Mouse (Mus musculus): Measurements from ENCODE around the gene Slc30a5.
A peak's percentile ranks its signal among the peaks of the same experiment; 100 is the strongest.
"Not testable (repeated sequence)": the region's sequence is repeated elsewhere in the genome, so short reads cannot be mapped to it uniquely, and the experiment has no call there.

The Slc30a5 gene

DNA sequence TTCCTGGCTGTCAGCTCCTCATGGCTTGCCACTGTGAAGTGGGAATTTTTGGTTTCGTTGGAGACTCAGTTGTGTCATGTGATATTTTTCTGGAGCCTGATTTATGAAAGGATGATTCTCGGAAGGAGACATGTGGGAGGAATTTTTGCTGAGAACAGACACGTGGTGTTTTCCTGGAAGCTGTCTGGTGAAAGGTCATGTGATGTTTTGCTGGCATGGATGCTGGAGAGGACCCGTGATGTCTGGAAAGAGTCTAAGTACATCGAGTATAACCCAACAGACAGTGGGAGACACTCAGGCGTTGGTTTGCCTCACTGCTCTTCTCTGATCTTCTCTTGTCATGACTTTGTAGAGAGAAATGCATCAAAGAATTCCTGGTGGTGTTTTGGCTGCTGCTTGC lies 8.5 kb upstream of the Slc30a5 start:
- peak; percentile 30 to 41 for DNase-seq

DNA sequence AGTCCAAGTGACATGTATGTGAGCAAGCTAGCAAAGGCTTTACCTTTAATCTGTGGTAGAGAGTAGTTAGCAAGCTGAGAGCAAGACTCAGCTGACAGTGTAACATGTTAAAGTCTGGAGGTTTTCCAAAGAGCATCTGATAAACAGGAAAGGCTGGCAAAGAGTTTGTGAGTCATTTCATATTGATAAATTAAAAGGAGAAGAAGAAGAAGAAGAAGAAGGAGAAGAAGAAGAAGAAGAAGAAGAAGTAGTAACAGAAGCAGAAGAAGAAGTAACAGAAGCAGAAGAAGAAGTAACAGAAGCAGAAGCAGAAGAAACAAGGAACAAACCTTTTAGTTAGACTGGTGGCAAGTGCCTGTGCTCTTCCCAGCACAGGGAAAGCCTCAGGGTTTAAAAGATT lies 1.6 kb upstream of the Slc30a5 start:
- DNase-seq: no peak

DNA sequence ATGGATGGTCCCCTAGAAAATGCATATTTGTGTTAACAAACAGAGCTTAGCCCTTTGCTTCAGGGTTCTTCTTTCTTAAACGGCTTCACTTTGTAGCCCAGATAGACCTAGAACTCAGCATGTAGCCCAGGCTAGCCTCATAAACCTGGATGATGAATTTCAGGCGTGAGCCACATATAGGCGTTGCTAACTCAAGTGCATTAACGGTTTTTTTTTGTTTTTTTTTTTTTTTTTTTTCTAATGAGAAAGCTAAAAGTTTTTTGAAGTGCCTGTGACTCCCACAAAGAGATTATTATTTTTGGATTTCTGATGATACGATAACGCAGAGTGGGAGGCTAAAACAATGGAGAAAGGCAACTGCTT lies 394 bp upstream of the Slc30a5 start:
- no peak for DNase-seq

DNA sequence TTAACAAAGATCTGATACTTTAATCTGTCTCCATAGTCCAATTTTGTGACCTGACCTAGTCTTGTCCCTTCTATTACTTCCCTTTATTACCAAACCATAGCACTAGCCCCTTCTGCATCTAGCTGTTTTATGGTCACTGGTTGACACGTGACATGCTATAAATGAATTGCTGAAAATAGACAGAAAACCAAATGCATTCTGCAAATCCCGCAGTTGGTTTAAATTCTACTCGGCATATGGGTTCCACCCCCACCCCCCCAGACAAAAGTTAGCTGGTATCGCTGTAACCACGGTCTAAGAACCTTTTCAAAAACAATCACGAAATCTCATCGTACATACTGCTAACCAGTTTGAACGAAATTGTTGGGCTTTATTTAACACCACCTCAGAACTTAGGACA lies 1.0 kb downstream of the Slc30a5 start:
- no peak for DNase-seq

DNA sequence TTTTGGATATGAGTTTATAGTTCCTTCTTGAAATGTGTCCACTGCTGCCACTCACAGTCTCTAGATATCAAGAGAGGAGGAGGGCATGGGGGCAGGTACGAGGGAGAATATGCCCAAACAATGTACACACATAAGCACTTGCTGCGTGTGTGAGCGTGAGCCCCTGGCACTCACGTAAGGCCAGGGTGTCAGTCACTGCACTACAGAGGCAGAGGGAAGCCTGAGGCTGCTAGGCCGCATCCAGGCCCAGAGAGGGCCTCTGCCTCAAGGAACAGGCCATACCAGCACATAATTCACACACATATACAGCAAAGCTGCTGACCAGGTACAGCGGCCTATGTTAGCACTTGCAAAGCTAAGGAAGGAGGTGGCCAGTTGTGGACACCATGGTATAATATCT lies 2.1 kb downstream of the Slc30a5 start:
- DNase-seq: no peak

DNA sequence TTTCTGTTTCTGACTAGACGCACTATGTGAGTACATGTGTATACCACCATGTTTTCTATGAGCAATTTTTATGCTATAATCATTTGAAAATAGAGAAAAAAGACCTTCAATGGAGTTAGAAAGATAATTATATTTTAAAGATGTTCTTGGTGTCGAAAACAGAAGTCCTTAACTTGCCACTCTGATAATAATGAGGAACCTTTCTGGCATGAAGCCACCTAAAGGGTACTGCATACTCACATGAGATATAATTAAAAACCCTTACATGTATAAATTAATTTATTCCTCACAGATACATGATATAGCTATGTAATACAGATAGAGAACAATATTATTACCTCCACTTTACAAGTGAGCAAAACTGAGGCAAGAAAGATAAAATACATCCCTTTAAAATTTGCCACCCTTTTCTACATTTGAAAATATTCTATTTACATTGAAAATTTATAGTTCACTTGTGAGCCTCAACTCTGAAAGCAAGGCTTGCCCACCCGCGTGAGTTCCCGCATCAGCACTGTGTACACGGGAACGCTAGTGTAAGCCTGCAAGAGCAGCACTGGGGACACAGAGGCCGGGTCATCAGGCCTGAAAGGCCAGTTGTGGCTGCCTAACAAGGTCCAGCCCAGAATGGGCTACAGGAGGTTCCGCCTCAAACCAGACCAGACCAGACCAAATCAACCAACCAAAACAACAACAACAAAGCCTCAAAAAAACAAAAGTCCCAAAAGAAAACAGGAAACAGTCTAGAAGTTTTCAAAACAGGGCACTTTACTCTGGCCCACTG lies 7.4 kb downstream of the Slc30a5 start:
- peak; percentile 61 to 70 for DNase-seq

DNA sequence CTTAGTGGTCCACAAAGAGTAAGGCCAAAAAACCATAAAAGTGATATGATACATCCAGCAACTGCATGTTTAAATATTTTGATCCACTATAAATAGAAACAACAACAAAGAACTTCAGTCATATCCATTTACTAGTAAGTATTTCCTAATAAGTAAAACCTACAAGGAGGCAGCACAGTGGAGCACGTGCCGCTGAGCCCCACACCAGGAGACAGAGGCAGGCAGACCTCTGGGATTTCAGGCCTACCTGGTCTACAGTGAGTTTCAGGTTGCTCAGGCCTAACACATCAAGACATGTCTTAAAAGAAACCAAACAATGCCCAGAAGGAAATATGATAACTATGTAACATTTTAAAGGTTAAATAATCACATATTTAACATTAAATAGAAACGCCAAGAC lies 8.3 kb downstream of the Slc30a5 start:
- DNase-seq: no peak

DNA sequence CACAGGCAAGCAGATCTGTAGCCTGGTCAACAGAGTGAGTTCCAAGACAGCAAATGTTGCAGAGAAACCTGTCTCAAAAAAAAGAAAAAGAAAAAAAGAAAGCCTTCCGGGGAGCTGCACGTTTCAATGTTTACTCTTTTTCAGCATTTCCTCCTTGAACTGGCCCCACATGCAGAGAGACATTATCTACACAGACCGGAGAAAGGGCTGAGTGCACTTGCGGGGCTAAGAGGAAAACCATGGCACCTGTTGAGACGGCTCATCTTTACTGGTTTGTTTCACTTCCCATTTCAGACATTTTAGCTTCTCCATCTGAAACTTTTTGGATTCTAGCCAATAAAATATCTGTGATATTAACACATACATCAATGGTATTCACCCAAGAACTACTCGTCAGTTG lies 8.9 kb downstream of the Slc30a5 start:
- no peak for DNase-seq

DNA sequence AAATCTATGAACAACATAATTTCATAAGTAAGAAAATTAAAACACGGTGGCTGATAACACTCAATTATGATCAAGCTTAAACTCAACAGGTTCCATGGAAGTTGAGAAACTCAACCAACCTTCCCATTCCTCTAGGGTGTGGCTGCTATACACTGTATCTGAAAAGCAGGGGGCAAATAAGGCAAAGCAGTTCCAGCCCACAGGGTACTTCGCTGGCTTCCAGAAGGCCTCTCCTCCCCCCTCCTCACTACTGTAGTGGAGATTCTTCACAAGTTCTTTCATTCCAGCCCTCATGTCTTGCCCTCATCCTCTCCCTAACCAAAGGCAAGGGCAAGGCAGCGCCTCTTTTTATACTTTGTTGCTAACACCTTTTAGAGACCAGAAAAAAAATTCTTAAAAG lies 9.4 kb downstream of the Slc30a5 start:
- no peak for DNase-seq

DNA sequence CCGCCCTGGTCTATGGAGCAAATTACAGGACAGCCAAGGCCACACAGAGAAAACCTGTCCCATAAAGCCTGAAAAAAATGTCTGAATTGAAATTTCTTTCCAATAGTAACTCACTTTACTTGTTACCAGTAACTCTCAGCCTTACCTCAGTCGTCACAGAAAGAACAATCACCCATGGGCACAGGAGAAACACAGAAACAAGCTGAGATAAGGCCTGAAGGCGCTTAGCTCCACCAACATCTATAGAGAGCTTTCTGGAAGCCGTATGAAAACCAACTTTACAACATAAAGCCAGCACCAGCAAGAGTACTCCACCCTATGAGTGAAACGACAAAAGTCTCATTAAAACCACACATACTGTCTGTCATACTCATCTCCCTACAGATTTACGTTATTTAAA lies 18.8 kb downstream of the Slc30a5 start:
- DNase-seq: no peak

DNA sequence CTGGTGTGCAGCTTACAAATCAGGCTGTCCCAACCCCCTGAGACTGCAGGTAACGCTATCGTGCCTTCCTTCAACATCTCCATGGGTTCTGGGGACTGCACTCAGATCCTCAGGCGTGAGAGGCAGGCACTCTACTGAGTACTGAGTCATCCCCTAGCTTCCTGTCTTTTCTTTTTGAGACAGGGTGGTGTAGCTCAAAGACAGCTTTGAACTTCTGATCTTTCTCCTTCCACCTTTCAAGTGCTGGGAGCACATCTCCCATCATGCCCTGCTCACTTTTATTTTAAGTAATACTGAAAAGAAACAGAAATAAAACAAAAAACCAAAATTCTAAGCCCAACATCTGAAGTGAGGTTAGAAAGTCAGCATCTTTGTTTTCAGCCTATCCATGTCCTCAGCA lies 27.5 kb downstream of the Slc30a5 start:
- DNase-seq: no peak

DNA sequence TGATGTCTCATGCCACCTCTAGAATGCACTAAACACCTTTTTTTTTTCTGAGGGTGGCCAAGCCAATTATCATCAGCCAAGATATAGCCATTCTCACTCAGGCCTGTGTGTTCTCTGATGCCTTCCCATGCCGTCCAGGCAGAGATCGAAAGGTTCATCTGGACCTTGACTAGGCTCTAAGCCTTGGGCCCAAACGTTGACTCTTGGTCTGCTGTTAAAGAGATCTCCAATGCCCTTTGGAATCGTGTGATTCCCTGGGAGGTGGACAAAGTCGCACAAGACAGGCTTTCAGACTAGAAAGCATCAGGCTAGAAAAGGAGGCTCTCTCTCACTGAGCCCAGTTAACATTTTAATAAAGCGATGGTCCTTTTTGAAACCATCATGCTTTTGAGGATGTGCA lies 36.1 kb downstream of the Slc30a5 start:
- peak in 1 of 2 experiments; percentile 26 for DNase-seq

DNA sequence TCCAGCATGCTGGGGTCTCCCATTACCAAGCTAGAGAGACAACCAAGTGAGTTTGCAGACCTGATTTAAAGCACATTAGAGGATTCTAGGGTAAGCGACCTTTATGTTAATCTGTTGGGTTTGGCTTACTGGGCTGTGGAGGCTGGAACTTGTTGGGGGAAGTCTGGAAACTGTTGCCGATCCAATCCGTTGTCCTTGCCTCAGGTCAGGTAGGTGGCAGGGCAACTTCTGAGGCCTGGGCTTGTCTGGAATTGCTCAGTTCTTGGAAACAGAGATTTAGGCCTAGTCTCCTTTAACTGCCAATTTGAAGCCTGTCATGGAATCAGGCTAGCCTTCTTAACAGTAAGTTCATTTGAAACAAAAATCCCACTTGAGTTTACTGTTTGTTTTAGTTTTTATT lies 44.1 kb downstream of the Slc30a5 start:
- DNase-seq: no peak

DNA sequence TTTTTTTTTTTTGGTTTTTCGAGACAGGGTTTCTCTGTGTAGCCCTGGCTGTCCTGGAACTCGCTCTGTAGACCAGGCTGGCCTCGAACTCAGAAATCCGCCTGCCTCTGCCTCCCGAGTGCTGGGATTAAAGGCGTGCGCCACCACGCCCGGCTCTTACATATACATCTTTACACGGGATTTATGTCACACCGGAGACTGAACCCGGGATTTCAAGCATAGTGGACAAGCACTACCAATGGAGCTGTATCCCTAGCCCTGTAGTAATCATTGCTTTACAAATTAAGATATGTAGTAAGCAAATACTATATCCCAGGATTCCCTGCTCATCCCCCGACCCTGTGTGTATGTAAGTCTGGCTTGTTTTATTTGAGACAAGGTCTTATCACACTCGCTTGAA lies 45.2 kb downstream of the Slc30a5 start:
- DNase-seq: not testable (repeated sequence)

DNA sequence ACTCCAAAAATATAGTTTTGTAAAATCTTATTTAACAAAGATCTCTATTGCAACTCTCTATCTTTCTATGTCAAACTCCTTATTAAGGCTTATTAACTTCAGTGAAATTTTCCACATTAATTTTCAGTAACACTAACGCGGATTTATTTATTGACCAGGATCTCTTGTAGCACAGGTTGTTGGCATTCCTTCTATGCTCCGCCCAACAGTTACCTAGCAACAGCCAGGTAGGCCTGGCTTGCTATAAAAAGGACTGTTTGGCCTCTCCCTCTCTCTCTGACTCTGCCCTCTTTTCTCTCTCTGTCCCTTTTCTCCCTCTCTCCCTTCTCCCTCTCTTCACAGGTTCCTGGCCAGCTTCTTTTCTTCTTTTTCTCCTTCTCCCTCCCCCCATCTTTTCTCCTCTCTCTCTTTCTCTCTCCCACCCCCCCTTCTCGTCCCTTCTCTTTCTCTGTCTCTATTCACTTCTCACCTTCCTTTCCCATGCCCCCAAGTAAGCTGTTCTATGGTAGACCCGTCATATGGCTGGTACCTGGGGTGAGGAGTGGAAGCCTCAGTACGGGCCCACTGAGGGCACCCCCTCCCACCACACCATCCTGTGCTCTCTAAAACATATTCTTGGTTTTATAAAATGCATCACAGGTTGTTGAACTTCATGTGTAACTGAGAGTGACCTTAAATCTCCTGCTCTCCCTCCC lies 45.8 kb downstream of the Slc30a5 start:
- DNase-seq: peak; percentile 64 to 66

DNA sequence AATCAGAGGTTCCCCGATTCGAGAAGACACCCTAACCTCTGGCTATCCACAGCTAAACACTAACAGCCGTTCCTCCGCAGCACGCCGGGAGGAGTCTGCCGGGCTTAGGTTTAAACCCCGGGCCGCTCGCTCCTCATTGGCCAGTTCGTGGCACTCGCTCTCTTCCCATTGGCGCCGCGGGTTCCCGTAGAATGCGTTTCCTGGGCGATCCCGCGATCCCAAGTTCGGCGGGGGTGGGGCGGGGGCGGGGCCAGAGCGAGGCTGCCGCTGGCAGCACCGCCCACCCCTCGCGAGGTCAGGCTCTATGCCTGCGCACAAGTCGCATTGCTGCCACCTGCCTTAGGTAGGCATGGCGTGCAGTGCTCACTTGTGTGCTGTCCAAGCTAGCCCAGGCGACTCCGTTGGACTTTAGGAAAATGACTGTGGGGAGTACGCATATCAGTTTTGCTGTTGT lies 46.8 kb downstream of the Slc30a5 start, which contains the start of gene Ccnb1:
TSS of gene Ccnb1 (minus strand) at position 157 of the 454 bp plus-strand sequence.
- peak; percentile 94 to 95 for DNase-seq

DNA sequence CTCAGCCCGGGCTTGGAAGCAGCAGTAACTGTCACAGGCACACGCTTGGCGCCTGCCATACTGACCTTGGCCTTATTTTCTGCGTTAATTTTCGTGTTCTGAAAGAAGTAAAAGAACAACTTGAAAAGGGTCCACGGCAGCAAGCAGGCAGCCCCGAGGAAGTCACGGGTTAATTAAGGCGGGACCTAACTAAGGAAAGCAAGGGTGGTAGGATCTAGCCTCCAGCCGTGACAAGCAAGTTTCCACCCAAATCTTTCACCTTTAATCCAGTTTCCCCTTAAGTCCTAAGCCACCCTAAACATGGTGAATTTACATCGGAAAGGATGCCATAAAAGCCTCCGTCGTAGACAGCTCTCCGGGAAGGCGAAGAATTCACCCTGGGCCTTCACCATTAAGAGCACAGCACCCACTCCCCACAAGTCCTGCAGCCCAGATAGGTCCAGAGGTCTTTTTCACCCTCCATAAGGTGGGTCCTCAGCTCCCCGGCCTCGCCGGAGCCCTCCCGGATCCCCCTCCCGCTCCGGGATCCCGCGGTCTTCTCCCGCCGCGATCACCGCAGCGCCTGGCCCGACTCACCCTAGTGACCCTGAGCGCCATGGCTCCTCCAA lies 47.3 kb downstream of the Slc30a5 start:
- peak in 1 of 2 experiments; percentile 15 for DNase-seq

DNA sequence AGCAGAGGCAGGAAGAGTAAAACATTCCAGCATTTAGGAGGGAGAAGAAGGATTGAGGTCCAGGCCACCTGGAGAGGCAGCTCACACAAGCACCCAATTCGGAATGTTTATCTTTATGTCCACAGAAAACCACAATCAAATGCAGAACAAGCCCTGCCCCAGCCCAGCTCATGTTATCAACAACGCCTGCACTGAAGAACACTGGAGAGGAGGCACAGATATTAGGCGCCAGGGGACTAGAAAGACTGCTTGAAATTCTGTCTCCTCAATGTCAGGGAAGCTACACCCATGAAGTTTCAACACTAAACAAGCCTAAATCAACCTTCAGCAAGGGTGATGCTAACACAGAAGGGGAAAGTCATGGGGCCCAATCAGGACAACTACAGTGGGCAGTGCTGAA lies 55.7 kb downstream of the Slc30a5 start:
- no peak for DNase-seq

DNA sequence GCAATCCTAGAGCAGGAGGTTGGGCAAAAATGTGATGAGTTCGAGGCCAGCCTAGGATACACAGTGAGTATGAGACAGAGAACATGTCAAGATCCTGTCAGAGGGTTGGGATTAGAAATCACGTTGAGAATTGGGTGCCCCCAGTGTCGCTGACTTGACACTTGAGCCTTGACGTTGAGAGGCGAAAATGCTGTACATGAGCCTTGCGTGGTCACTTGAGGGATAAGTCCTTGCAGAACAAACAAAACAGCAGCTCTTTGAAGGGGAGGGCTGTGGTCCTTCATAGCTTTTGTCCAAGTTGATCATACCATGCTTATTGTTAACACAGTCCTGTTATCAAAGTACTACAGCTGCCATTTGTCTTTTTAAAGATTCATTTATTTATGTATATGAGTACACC lies 56.5 kb downstream of the Slc30a5 start:
- no peak for DNase-seq

DNA sequence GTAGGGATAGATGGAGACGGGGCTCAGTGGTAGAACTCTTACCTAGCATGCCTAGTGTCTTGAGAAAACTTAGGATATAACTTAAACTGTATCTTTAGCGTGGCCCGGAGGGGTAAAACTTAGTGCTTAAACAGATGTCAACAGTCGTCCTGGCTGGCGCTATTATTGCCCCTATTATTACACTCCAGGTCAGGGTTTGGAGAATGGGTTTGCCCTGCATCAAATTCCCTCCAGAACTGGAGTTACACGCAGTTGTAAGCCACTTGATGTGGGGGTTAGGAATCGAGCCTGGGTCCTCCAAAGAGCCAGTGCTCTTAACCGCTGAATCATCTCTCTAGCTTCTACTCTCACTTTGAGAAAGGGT lies 57.2 kb downstream of the Slc30a5 start:
- DNase-seq: no peak

DNA sequence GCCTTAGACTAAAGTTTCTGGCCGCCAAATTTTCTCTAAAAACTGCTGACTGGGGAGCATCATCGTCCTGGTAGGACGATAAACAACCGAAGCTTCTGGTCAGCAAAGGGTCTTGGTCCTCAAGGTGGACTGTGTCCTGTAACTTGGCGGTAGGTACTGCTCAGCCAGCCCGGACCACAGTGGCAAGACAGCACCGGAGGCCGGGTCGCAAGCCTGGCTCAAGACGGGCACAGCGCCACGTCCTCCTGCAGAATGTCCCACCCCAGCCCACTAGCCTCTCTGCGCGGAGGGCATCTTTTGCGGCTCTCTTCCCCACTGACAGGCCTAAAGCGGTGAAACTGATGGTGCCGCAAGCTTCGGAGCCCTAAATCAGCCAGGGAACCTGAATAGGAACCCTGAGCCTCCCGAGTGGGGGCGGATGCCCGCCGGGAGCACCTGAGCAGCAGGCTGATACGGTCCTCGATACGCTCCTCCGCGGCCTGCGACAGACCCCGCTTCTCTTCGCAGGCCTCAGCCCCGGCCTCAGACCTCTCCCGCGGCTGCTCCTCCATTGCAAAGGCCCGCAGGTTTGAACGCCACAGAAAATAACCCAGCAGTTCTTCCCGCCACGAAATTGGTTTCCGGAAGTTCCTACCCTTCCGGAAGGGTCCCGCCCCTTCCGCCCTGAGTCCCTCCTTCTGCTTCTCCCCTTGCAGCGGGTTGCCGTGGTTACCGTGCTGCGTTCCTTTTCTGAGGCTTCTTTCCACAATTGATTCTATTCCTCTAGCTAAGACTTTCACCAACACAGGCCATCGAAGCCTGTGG lies 57.8 kb downstream of the Slc30a5 start, which contains the start of gene Cenph:
TSS of gene Cenph (minus strand) at position 648 of the 804 bp plus-strand sequence.
- DNase-seq: peak; percentile 91 to 94

DNA sequence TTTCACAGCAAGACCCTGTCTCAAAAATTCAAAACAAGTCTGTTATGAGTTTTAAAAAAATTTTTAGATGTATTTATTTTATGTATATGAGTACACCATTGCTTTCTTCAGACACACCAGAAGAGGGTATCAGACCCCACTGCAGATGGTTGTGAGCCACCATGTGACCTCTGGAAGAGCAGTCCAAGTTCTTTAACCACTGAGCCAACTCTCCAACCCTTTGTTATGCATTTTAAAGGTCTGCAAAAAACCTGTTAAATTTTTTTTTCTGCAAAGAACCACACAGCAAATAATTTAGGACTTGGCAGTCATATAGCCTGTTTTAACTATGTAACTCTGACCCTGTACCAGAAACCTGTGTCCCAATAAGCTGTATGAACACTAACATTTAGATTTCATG lies 58.5 kb downstream of the Slc30a5 start:
- no peak for DNase-seq

DNA sequence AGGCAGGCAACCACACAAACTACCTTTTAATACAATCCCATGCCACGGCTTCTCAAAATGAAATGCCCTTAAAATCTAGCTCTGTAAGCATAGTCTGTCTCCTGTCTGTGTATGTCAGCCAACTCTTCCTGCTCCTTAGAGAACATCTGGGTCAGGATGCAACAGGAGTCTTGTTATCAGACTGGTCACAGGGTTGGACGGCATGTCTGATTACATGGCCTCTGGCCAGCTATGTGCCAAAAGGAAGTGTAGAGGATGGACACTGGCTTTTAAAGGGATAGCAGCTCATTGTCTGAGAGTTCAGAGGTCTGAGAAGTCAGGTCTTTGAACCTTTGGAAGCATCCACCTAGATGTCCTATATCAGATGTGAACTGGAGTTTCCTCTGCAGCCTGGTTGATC lies 77.9 kb downstream of the Slc30a5 start:
- DNase-seq: no peak
